Mouse (Mus musculus) C2C12 (cell line): ENCODE measurements at regions not wholly inside any gene's neighbourhood (a gene's known extent, or its start where the extent isn't known, plus 50 kb on each side); places are given as distances from the start of the nearest gene placed in this dataset.

Experiments
- H3K27me3 ChIP-seq: one replicate; pipeline ENCODE4 v1.6.1; 2011; ENCODE audit not compliant: control insufficient read depth, insufficient read depth, insufficient read length
- H3K36me3 ChIP-seq: one replicate; pipeline ENCODE4 v1.6.1; 2011; ENCODE audit not compliant: control insufficient read depth, insufficient read depth
- H3K4me3 ChIP-seq: one replicate; pipeline ENCODE4 v1.5.1; 2011; ENCODE audit warnings: mild to moderate bottlenecking, control low read depth; ENCODE audit not compliant: poor library complexity, insufficient read depth, severe bottlenecking
- H3K79me2 ChIP-seq: one replicate; pipeline ENCODE4 v1.6.1; 2011; ENCODE audit not compliant: control insufficient read depth, insufficient read depth
- H3K79me3 ChIP-seq: one replicate; pipeline ENCODE4 v1.6.1; 2011; ENCODE audit warnings: low read depth, control low read depth
- H3ac ChIP-seq: one replicate; pipeline ENCODE3; 2011; ENCODE audit warnings: low read depth; ENCODE audit not compliant: control insufficient read depth, insufficient read length
- CEBPB ChIP-seq: IDR thresholded peaks from one replicate; pipeline ENCODE4 v1.6.1; 2011; ENCODE audit warnings: low read depth, mild to moderate bottlenecking, control low read depth, moderate library complexity
- CTCF ChIP-seq: IDR thresholded peaks from one replicate; pipeline ENCODE4 v1.5.1; 2011; ENCODE audit not compliant: control insufficient read depth, insufficient read depth, insufficient read length
- FOSL1 ChIP-seq: IDR thresholded peaks from one replicate; pipeline ENCODE4 v1.8.0; 2011; ENCODE audit warnings: mild to moderate bottlenecking, low read length; ENCODE audit not compliant: poor library complexity, insufficient read depth, severe bottlenecking
- MAX ChIP-seq: IDR thresholded peaks from one replicate; pipeline ENCODE4 v1.6.1; 2011; ENCODE audit warnings: mild to moderate bottlenecking, control low read depth
- MYOD1 ChIP-seq: IDR thresholded peaks from one replicate; pipeline ENCODE4 v1.6.1; 2011; ENCODE audit warnings: low read depth; ENCODE audit not compliant: control insufficient read depth, insufficient read length
- MYOG ChIP-seq: IDR thresholded peaks from one replicate; pipeline ENCODE4 v1.6.1; 2011; ENCODE audit not compliant: control insufficient read depth, insufficient read length; ENCODE audit errors: extremely low read depth
- USF1 ChIP-seq: IDR thresholded peaks from one replicate; pipeline ENCODE4 v1.6.1; 2011; ENCODE audit warnings: low read depth, mild to moderate bottlenecking, control low read depth, moderate library complexity

DNA sequence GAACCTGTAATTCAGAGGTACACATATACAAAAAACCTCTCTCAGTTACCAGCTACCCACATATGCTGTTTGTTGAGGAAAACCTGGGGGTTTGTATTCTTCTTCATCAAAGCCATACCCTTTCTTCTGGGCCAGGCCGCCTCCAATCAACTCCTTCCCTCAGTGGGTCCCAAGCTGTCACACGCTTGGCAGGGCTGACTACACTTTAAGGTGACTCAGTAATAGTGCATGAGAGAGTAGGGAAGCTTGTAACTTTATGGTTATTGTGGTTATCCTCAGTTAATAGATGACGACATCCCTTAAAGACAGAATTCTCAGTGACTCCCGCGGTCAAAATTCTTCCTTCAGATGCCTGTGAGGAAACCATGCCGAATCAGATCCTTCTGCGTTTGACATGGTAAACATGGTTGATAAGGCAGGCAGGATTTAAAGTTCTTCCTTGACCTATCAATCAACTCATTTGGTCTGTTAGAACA lies 164.1 kb downstream of the Efcab1 start:
- Histone ChIP-seq H3K27me3 (no peaks in the 10 kb centered on the region), H3K79me2 (no peaks in the 10 kb centered on the region), H3K36me3 (no peaks in the 10 kb centered on the region), H3K79me3 (no peaks in the 10 kb centered on the region), H3K4me3 (no peak overlapping the region), H3ac (no peak overlapping the region)
- peak; percentile 5 for TF ChIP-seq CEBPB
- peak; percentile 14 for TF ChIP-seq FOSL1
- no peak for TF ChIP-seq MYOD1

DNA sequence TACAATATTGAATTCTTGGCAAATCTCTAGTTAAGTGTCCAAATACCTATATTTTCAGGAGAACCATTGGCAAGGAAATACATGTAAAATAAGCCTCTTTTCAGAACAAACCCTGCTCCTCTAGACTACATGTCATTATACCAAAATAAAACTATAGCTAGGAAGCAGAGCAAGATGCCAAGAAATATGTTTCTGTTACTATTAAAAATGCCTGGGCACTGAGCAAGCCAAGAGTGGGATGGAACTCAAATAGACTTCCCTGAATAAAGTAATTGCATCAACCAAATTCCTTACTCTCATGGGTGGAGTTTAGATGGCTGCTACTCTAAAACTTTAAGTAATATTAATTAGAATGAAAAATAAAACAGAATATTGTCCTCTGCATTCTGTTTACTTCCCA lies 168.0 kb downstream of the Efcab1 start:
- no peaks in the 10 kb centered on the region for H3K27me3 ChIP-seq
- H3K4me3 ChIP-seq: no peak overlapping the region
- no peak for TF ChIP-seq USF1
- TF ChIP-seq CEBPB: no peak
- TF ChIP-seq MYOG: no peak
- TF ChIP-seq CTCF: no peak
- TF ChIP-seq MAX: no peak
- no peak for TF ChIP-seq MYOD1
- no peak for TF ChIP-seq FOSL1
- H3K79me3 ChIP-seq: no peaks in the 10 kb centered on the region
- H3ac ChIP-seq: no peak overlapping the region
- no peaks in the 10 kb centered on the region for H3K79me2 ChIP-seq
- H3K36me3 ChIP-seq: no peaks in the 10 kb centered on the region

DNA sequence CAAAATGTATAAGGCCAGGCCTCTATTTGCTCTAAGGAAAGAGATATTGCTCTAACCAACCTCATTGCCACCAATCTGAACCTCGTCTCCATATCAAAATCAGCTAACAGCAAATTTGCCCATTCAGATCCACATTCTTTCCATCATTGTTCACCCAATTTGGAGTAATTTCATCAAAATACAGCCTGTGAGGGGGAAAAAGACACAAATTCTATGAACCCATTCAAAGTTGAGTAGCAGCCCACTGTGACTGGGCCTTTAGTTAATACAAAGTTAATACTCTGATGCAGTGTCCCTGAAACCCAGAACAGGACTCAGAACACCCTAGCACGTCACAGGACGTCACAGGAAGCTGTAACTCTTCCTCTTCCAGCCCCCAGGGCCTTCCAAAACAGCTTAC lies 177.3 kb downstream of the Efcab1 start:
- no peaks in the 10 kb centered on the region for H3K79me2 ChIP-seq
- H3ac ChIP-seq: no peak overlapping the region
- no peaks in the 10 kb centered on the region for H3K27me3 ChIP-seq
- H3K79me3 ChIP-seq: no peaks in the 10 kb centered on the region
- no peak overlapping the region for H3K4me3 ChIP-seq
- no peak for TF ChIP-seq MAX
- no peak for TF ChIP-seq CTCF
- no peak for TF ChIP-seq MYOD1
- no peak for TF ChIP-seq MYOG
- no peak for TF ChIP-seq USF1
- no peak for TF ChIP-seq CEBPB
- no peak for TF ChIP-seq FOSL1
- H3K36me3 ChIP-seq: no peaks in the 10 kb centered on the region

DNA sequence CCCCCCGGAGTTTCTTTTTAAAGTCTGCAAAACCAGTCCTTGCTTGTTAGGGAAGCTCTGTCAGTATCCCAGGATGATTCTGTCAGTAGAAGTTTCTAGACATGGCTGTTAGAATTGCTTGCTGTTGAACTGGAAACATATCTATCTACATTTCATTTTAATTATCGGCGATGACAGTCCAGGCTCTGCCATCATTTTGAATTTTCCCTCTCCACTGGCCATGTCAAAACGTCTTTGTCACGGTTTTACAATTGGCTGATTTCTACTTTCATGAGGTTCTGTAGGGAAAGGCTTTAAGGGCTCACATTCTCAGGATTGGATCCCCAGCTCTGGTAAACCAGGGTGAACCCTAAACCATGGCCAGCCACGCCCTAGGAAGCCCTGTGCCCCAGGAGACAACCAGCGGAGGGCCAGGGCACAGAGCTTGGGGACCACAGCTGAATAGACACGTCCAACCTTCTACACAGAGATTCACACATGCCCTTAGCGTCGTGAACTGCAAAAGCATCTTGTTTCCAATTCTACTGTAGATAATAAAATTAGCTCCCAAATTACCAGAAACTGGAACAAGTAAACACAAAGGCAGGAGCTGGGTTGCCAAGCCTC lies 177.8 kb downstream of the Efcab1 start:
- no peak for TF ChIP-seq USF1
- TF ChIP-seq CTCF: no peak
- no peak for TF ChIP-seq MYOD1
- no peak for TF ChIP-seq MYOG
- no peak for TF ChIP-seq CEBPB
- TF ChIP-seq MAX: no peak
- TF ChIP-seq FOSL1: no peak
- H3K27me3 ChIP-seq: no peaks in the 10 kb centered on the region
- H3K4me3 ChIP-seq: peak overlapping the region; percentile 15
- peak overlapping the region; percentile 66 for H3ac ChIP-seq
- H3K36me3 ChIP-seq: no peaks in the 10 kb centered on the region
- H3K79me2 ChIP-seq: no peaks in the 10 kb centered on the region
- no peaks in the 10 kb centered on the region for H3K79me3 ChIP-seq

DNA sequence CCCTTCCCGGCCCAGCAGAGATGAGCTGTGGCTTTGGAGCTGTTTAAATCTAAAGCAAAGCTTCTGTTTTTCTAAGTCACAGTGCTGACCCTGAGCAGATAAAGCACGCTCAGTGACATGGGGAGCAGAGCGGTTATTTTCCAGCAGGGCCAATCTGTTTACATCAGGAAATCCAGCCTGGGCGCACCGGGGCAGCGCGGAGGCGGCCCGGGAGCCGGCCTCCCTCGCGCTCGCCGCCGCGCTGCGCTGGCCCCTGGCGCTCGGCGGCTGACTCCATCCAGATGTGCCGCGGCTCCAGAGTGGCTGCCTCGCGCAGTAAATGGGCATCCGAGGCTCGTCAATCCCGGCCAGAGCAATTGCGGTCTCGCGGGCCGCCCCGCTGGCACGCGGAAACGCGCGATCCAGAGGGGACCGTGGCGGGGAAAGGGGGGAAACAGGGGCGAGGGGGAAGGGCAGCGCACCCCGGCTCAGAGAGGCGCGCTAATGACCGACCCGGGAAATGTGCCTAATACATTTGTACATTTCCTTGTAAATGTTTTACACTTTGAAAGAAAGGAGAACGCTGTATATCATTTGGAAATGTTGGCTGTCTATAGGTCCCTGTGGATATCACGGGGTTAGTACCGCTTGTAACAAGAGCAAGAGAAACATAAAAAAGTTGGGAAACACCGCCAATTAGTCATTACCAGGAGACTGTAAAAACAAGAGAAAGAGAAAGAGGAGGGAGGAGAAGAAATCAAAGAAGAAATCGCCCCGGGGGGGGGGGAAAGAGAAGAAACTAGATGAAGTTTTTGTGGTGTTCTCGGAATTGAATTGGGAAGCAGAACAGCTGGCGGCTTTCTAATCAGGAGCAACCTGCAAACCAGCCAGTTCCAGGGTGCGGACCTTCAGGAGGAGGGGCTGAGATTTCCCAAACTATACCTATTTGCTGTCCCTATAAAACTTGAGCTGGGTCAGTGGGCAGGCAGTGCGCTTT lies 178.6 kb downstream of the Efcab1 start:
- no peaks in the 10 kb centered on the region for H3K79me2 ChIP-seq
- peak overlapping the region; percentile 15 for H3K4me3 ChIP-seq
- no peaks in the 10 kb centered on the region for H3K36me3 ChIP-seq
- peak overlapping the region; percentile 66 for H3ac ChIP-seq
- H3K27me3 ChIP-seq: no peaks in the 10 kb centered on the region
- H3K79me3 ChIP-seq: no peaks in the 10 kb centered on the region
- TF ChIP-seq MYOD1 (no peak), CEBPB (peak; percentile 28), MYOG (no peak), MAX (peak; percentile 9)
